Mouse (Mus musculus) heart, postnatal 10 days (tissue): ENCODE data around the gene Baiap2l2. TPM values are rescaled to one million over a fixed set of nuclear protein-coding genes. Genes with fewer than 3 reads are reported as not detected.
A peak's percentile ranks its signal among the peaks of the same experiment; 100 is the strongest.

Source experiments
- DNase-seq, 2 experiments: peaks; one replicate each; pipeline ENCODE4 v3.0.0; 2021
- intact Hi-C: fragments of 180-260 bp; cut with DNase I; formaldehyde crosslinking; loops from one replicate; pipeline ENCODE4 v1.15.1; 2025
- total RNA-seq, 2 experiments: library from RNA; stranded (reverse); gene quantifications; 2 replicates each; pipeline ENCODE4 v1.2.3; 2021

The Baiap2l2 gene
- total RNA-seq, 2 experiments from 2014 or later, result 0.62 TPM; not detected in 1

DNA sequence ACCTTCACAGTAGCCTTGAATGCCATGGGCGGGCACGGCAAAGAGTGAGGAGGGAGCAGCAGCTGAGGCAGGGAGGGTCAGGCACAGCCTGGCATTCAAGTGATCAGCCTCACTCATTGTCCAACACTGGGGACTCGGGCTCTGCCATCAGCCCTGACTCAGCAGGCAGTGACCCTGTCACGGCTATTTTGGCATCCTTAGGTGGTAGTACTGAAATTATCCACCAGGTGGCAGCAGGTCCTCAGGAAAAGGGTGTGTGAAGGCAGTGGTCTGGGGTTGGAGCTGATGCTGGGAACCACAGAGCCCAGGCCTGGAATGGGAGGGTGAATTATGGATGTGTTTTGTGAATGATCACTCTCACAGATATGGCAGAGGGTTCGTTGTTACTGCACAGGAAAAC, 60.7 kb downstream of the Baiap2l2 start:
- DNase-seq, result peak; percentile 93 to 97
- intact Hi-C loops, result loop anchor here (5.0 to 10.0 kb wide), 2 partner anchors 243 to 430 kb away; partner anchors contain the start of genes Cby1 and Fam227a

DNA sequence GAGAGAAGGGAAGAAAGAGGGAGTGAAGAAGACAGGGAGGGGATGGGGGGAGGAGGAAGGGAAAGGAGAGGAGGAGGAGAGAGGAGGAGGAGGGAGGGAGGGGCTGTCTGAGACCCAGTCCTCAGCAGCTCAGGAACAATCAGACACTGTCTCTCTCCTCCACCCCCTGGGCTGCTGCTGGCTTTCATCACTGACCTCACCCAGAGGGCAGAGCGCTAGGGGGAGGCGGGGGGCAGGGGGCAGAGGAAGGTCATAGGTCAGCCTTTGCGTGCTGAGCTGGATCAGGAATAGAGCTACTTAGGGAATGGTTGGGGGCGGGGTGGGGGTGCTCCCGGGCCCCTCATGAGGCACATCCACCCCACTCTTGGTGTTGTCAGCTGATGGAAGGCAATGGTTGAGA, 61.7 kb downstream of the Baiap2l2 start:
- DNase-seq, result no peak
- intact Hi-C loops, result loop anchor here (5.0 to 10.0 kb wide), 2 partner anchors 244 to 431 kb away; partner anchors contain the start of genes Cby1 and Fam227a

DNA sequence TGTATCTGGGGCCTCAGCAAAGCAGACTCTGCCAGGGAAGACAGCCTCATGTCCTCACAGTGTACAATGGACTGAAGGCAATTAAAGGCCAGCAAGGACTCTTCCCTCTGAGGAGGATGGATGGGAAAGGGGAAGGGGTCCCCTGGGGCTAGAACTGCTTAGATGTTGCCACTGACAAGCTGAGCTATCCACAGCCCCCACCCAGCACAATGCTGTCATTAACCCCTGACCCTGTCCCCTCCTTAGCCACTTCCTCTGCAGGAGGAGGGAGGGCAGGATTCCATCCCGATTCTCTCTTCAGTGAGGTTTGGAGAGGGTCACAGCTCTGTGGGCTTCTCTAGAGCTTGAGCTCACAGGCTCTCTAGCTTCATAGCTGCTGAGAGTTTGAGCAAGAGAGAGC, 65.8 kb downstream of the Baiap2l2 start:
- intact Hi-C loops, result no loop called here
- DNase-seq, result no peak

DNA sequence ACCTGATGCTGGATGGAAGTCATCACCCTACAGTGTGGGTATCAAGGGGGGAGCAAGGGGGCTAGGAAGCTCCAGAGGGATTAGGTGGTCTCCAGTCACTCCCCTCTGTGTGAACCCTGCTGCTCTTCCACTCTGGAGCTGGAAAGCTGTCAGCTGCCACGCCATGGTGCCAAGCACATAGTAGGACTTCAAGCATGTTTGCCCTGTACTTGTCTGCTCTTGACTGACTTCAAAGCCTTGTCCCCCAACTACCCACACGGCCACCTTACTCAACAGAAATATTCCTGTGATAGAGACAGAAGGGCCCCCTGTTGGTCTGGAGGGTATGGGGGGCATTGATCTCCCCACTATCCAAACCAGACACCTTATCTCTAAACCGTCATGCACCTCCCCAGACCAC, 69.1 kb downstream of the Baiap2l2 start:
- no peak for DNase-seq
- intact Hi-C loops, result no loop called here

DNA sequence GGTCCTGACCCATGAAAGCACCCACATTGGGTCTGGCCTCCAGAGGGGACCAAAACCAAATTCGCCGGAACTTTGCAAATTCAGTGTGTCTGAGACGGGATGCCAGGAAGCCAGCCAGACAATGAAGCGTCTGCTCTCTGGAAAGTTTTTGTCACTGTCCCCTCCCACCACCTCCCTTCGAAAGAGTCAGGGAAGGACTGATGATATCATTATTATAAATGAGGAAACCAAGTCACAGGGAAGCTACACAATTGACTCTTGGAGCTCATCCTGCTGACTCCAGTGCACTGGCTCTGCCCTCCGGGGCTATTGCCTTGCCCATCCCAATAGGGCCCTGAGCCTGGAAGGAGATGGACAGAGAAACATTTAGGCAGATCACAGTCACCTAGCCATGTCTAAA, 71.7 kb downstream of the Baiap2l2 start:
- DNase-seq, result no peak
- intact Hi-C loops, result no loop called here

DNA sequence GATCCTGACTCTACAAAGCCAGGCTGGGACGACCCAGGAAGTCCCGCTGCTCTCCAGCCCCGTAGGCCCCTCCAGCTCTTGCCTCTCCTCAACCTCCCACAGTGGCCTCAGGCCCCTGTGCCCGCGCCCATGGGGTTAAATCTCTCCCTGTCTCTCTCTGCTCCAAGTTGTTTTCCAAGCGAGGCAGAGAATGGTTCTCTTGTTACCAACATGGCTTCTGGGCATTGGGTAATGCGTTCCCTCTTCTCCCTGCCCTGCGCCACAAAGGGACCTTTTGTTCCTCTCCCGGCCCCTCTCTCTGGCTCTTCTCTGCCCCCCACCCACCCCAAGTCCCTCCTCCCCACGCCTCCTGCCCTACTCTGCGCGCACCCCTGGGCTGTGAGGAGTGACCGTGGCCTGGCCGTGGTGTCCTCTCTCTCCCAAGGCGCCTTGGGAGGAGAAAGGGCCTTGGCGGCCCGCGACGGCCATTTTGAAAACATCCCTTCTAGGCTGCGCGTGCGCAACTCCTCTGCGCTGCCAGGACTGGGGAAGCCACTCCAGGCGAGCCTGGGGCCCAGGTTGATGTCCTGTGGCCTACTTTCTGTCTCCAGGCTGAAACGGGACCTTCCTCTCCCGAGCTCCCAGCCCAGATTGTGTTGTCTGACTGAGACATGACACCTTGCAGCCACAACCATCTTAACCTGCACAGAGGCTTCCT, 72.4 kb downstream of the Baiap2l2 start:
- intact Hi-C loops, result no loop called here
- DNase-seq, result no peak

DNA sequence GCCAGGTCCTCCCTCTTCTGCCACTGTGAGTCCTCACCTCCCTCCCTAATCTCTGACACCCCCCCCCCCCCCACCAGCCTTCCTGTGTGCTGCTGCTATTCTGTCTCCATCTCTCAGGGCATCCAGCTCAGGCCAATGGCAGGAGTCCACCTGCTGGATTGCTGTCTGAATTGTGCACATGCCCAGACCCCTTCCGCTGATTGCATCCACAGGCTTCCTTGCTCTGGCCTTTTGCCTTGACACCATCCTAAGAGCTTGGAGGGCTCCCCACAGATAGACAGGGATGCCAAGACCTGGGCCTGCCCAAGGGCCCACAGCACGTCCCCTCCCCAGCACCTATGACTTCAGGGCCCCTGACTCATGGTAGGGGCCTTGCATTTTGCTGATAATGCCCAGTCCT, 75.0 kb downstream of the Baiap2l2 start:
- DNase-seq, result no peak

DNA sequence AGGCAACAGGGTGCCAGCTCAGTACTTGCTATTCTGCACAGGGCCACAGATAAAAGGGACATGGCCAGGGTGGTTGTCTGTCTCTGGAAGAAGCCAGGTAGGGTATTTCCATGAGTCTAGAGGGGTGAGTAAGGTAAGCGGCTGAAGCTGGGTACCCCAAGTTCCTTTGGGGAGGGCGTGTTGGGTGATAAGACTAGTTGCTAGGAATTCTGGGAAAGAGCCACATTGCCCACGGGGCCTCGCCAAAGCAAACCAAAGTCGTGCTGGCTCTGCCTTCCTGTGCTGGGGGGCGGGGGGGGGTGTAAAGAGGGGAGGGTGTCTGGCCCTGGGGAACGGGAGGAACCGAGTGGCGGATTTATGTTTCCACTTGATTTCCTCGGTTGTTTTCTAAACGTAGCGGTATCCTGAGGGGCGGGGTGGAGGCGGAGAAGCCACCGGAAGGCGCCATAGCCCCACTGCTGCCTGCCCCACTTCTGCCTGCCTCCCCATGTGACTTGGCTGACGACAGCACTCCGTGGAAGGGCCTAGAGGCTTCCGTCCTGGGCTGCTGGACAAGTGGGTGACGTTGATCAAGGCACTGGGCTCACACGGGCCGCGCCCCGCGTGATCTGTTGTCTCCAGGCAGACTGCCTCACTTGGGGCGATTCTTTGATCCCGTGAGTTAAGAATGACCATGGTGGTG, 76.4 kb downstream of the Baiap2l2 start:
- DNase-seq, result peak; percentile 37 to 41
- intact Hi-C loops, result no loop called here

More for the DNA sequence above, 75.0 kb downstream of the Baiap2l2 start:
- intact Hi-C loops, result no loop called here

DNA sequence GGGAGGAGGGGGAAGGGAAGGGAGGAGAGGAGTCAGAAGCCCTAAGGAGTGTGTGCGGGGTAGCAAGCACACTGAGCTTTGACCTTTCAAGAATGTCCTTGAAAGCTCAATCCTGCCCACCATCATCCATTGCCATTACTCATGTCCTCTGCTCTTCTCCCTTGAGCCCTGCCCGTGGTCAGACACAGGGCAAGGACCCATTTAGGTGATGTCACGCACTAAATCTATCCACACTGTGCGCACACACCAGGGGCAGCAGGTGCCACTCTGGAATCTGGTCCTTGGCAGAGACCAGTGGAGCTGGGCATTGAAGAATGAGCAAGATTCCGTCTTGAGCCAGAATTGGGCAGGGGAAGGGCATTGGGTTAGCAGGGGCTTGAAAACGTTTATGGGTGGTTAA, 77.1 kb downstream of the Baiap2l2 start:
- intact Hi-C loops, result no loop called here
- peak; percentile 42 to 50 for DNase-seq

Other genes with a start within 250 kb of the Baiap2l2 start
- gene Galr3, start 243.7 kb downstream of the Baiap2l2 start, total RNA-seq, result not detected
- 10 to 100 TPM in 1 of 2 experiments, 1 to 10 TPM in 1; 9.1 to 10.7 TPM for gene Ankrd54, start 222.6 kb downstream of the Baiap2l2 start, total RNA-seq
- 10 to 100 TPM; 94.5 to 95.7 TPM for gene Eif3l, start 210.4 kb downstream of the Baiap2l2 start, total RNA-seq
- 10 to 100 TPM; 80.2 to 82.8 TPM for gene Micall1, start 176.6 kb downstream of the Baiap2l2 start, total RNA-seq
- 100 to 1,000 TPM; 118 to 130 TPM for gene Polr2f, start 144.5 kb downstream of the Baiap2l2 start, total RNA-seq
- gene 1700088E04Rik, start 144.3 kb downstream of the Baiap2l2 start, total RNA-seq, result 1 to 10 TPM; 1.8 to 2.3 TPM
- gene Sox10, start 120.3 kb downstream of the Baiap2l2 start, total RNA-seq, result 1 to 10 TPM; 1.6 to 2.4 TPM
- 10 to 100 TPM; 25.1 to 25.8 TPM for gene Pick1, start 56.4 kb downstream of the Baiap2l2 start, total RNA-seq
- gene Gm49486, start 56.1 kb downstream of the Baiap2l2 start, total RNA-seq, result 1 to 10 TPM; 1.0 to 1.1 TPM
- under 1 TPM; 0.15 to 0.24 TPM for gene Slc16a8, start 30.8 kb downstream of the Baiap2l2 start, total RNA-seq
- gene Pla2g6, start 42.9 kb upstream of the Baiap2l2 start, total RNA-seq, result 10 to 100 TPM in 1 of 2 experiments, 1 to 10 TPM in 1; 9.1 to 11.1 TPM
- gene Maff, start 61.1 kb upstream of the Baiap2l2 start, total RNA-seq, result 1 to 10 TPM; 4.8 to 6.0 TPM
- 10 to 100 TPM; 59.2 to 67.8 TPM for gene Tmem184b, start 118.0 kb upstream of the Baiap2l2 start, total RNA-seq
- 10 to 100 TPM; 79.6 to 81.4 TPM for gene Csnk1e, start 170.0 kb upstream of the Baiap2l2 start, total RNA-seq
- under 1 TPM; 0.27 to 0.31 TPM for gene Kcnj4, start 219.7 kb upstream of the Baiap2l2 start, total RNA-seq
- 10 to 100 TPM; 21.4 to 24.2 TPM for gene Kdelr3, start 230.9 kb upstream of the Baiap2l2 start, total RNA-seq